Mouse (Mus musculus) cortical plate, adult 2 months (tissue): ENCODE measurements around the gene Vapa.

Source experiments
- CTCF ChIP-seq: fragments of 200-500 bp; IDR thresholded peaks from 2 replicates; pipeline ENCODE4 v1.5.1; 2011; ENCODE audit warnings: mild to moderate bottlenecking, control low read depth, low read length; ENCODE audit not compliant: insufficient read depth; ENCODE audit errors: extremely low read depth
- POLR2A ChIP-seq: fragments of 200-500 bp; IDR thresholded peaks from 2 replicates; pipeline ENCODE4 v1.6.1; 2011; ENCODE audit warnings: mild to moderate bottlenecking, low read length, control low read depth; ENCODE audit not compliant: insufficient read depth; ENCODE audit errors: extremely low read depth

DNA sequence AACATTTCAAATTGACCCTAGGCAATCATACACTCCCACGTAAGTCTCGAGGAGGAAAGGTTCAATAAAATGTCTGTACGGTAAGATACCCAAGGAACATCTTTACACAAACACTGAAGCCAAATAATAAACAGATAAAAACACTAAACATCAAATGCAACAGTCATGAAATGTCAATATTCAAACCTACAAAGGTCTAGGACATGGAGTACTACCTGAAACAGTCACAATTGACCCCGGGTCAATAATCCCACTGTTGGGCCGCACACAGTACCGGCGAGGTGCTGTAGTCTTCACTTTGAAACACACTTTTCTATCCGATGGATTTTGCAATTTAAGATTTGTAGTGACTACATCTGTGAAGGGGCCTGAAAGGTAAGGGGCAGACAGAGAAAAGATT is 18.7 kb downstream of the Vapa start:
- TF ChIP-seq POLR2A (no peak), CTCF (no peak)
